Mouse (Mus musculus) kidney, adult 2 months (tissue): ENCODE data around the gene Pm20d2.

Source experiments
- CTCF ChIP-seq: fragments of 200-500 bp; conservative IDR thresholded peaks from 2 replicates; pipeline ENCODE4 v1.5.1; 2011; ENCODE audit warnings: low read depth, mild to moderate bottlenecking, control low read depth, low read length, moderate library complexity, mixed read lengths; ENCODE audit not compliant: insufficient read depth, insufficient read length
- POLR2A ChIP-seq: fragments of 200-500 bp; IDR thresholded peaks from one replicate; pipeline ENCODE4 v1.6.1; 2011; ENCODE audit warnings: low read depth, low read length, control low read depth

DNA sequence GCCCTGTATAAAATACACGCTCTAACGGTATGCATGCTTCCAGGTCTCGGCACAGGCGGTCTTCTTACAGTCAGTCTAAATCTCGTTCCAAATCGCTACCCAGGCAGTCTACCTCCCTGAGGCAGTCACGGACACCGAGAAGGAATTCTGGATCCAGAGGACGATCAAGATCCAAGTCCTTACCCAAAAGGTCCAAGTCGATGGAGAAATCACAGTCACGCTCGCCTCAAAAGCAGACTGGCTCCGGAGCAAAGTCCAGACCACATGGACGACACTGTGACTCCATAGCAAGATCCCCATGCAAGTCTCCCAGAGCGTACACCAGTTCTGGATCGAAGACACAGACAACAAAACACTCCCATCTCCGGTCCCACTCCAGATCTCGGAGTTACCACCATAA lies 41.3 kb upstream of the Pm20d2 start:
- TF ChIP-seq POLR2A (no peak), CTCF (no peak)
